Mouse (Mus musculus) ES-E14 (cell line): ENCODE results near the gene Mia2.
"Not testable (repeated sequence)": the region's sequence is repeated elsewhere in the genome, so short reads cannot be mapped to it uniquely, and the experiment has no call there.

Experiments used
- CHD2 ChIP-seq: IDR thresholded peaks from 2 replicates; pipeline ENCODE4 v1.6.1; 2014; ENCODE audit warnings: mild to moderate bottlenecking, low read depth, low read length, inconsistent platforms
- HCFC1 ChIP-seq: IDR thresholded peaks from 2 replicates; pipeline ENCODE4 v1.6.1; 2012; ENCODE audit warnings: low read length, inconsistent platforms, borderline replicate concordance; ENCODE audit not compliant: insufficient read depth
- MAFK ChIP-seq: IDR thresholded peaks from 2 replicates; pipeline ENCODE4 v1.6.1; 2014; ENCODE audit warnings: mild to moderate bottlenecking, low read depth, low read length, inconsistent platforms; ENCODE audit not compliant: insufficient read depth
- ZC3H11A ChIP-seq: IDR thresholded peaks from 2 replicates; pipeline ENCODE4 v1.6.1; 2012; ENCODE audit warnings: low read depth, mild to moderate bottlenecking, inconsistent platforms, low read length, borderline replicate concordance
- ZNF384 ChIP-seq: IDR thresholded peaks from 2 replicates; pipeline ENCODE4 v1.6.1; 2012; ENCODE audit warnings: low read depth, low read length, inconsistent platforms

DNA sequence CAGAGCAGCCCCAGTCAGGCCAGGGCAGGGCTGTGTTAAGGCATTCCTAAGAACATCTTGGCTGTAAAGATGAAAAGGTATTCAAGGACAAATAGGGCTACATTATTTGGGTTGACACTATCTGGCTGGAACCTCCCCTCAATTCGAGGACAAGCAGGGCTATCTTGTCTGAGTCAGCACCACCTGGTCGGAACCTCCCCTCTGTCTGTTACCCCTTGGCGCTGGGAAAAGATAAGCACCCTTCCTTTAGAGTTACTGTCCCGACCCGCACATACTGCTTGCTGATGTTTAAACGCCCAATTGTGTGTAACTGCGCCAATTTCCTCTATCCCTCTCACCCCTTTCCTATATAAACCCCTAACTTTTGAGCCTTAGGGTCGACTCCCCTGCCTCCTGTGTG, 145.4 kb downstream of the Mia2 start:
- not testable (repeated sequence) for TF ChIP-seq ZC3H11A, MAFK, ZNF384, CHD2, HCFC1
